Mouse (Mus musculus): Measurements from ENCODE around the gene Hoxa4. TPM values are rescaled to one million over a fixed set of nuclear protein-coding genes. Genes with fewer than 3 reads are reported as not detected.

Gene Hoxa4
- polyA plus RNA-seq, 1 experiment from 2014 or later = 1.6 TPM

DNA sequence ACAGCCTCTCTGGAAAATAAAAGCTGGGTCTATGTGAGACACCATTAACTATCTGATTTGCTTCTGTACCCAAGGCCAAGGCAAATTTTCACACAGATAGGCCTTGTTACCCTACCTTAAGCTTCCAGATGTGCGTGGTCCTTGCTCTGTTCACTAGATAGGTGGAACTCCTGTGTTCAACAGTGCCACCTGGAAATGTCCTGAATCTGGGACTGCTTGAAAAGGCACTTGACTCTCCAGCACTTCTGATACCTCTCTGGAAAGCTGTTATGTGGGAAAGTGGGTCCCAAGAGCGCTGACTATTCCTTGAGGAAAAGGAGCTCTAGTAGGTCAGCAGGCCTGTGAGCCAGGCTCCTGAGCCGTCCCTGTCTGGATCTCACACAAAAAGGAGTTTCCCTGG, 45.3 kb upstream of the Hoxa4 start:
- H3K4me3 ChIP-seq (ENCODE audit: low read depth, low read length) = peak overlapping the region; percentile 57
- H3K9ac ChIP-seq (replicated peaks; ENCODE audit: low read depth, low read length) = peak overlapping the region; percentile 62; the same call in 1 of the 2 replicates
- 14% methylated on average over 3 of the region's 3 CpGs for WGBS

GRCm38 (mm10) chr6:52235866-52236265, 44.3 kb upstream of the Hoxa4 start:
- no peaks in the 10 kb centered on the region for H3K27me3 ChIP-seq (ENCODE audit: control insufficient read depth, insufficient read depth, low read length)

More for the DNA sequence above, 45.3 kb upstream of the Hoxa4 start:
- Histone ChIP-seq H3K4me1 (ENCODE audit: control insufficient read depth, insufficient read depth, low read length) (peaks cover 3% of the 10 kb centered on the region; the same call in 1 of the 2 replicates), H3K4me2 (ENCODE audit: low read depth, low read length) (peak overlapping the region; percentile 90), H3K36me3 (ENCODE audit: control insufficient read depth, insufficient read depth, low read length) (no peaks in the 10 kb centered on the region), H3K27ac (ENCODE audit: low read depth, low read length) (peak overlapping the region; percentile 36; the same call in 1 of the 2 replicates), H3K27me3 (ENCODE audit: control insufficient read depth, insufficient read depth, low read length) (peaks cover 4% of the 10 kb centered on the region; the same call in 1 of the 2 replicates), H3K9me3 (ENCODE audit: control insufficient read depth, low read length) (no peaks in the 10 kb centered on the region)
- no peak for ATAC-seq (ENCODE audit: low read depth)

DNA sequence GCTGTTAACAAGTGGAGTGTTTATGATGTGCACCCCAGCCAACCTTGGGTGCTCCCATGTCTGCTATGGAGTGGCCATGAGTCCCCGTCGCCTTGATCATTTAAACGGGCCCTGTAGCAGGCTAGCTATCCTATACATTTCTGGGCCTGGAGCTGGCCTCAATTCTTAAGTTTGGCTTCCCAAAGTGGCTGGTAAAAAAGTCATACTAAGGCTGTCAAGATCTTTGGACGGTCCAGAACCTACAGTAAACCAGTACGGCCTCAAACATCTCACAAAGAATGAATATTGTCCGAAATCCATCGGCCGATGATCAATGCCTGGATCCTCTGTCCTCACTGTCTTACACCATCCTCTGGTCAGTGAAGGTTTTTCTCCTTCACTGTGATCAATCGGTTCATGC, 43.7 kb upstream of the Hoxa4 start:
- peak; percentile 7 for ATAC-seq (ENCODE audit: low read depth)
- Histone ChIP-seq H3K27me3 (ENCODE audit: control insufficient read depth, insufficient read depth, low read length) (no peaks in the 10 kb centered on the region), H3K4me3 (ENCODE audit: low read depth, low read length) (peak overlapping the region; percentile 57), H3K27ac (ENCODE audit: low read depth, low read length) (peak overlapping the region; percentile 57), H3K4me1 (ENCODE audit: control insufficient read depth, insufficient read depth, low read length) (peaks cover 3% of the 10 kb centered on the region; the same call in 1 of the 2 replicates), H3K9me3 (ENCODE audit: control insufficient read depth, low read length) (no peaks in the 10 kb centered on the region), H3K36me3 (ENCODE audit: control insufficient read depth, insufficient read depth, low read length) (no peaks in the 10 kb centered on the region), H3K4me2 (ENCODE audit: low read depth, low read length) (peak overlapping the region; percentile 90), H3K9ac (replicated peaks; ENCODE audit: low read depth, low read length) (peak overlapping the region; percentile 92; the same call in 1 of the 2 replicates)
- 26% methylated on average over 9 of the region's 9 CpGs for WGBS

More at GRCm38 (mm10) chr6:52235866-52236265, 44.3 kb upstream of the Hoxa4 start:
- Histone ChIP-seq H3K9me3 (ENCODE audit: control insufficient read depth, low read length) (no peaks in the 10 kb centered on the region), H3K27ac (ENCODE audit: low read depth, low read length) (0 out of 2 replicates have a peak overlapping the region, but pooled peaks have one; percentile 36), H3K4me3 (ENCODE audit: low read depth, low read length) (peak overlapping the region; percentile 57), H3K4me2 (ENCODE audit: low read depth, low read length) (peak overlapping the region; percentile 90), H3K9ac (replicated peaks; ENCODE audit: low read depth, low read length) (peak overlapping the region; percentile 92; the same call in 1 of the 2 replicates), H3K36me3 (ENCODE audit: control insufficient read depth, insufficient read depth, low read length) (no peaks in the 10 kb centered on the region), H3K4me1 (ENCODE audit: control insufficient read depth, insufficient read depth, low read length) (peaks cover 3% of the 10 kb centered on the region; the same call in 1 of the 2 replicates)
- 30% methylated on average over 6 of the region's 6 CpGs for WGBS
- ATAC-seq (ENCODE audit: low read depth) = no peak

DNA sequence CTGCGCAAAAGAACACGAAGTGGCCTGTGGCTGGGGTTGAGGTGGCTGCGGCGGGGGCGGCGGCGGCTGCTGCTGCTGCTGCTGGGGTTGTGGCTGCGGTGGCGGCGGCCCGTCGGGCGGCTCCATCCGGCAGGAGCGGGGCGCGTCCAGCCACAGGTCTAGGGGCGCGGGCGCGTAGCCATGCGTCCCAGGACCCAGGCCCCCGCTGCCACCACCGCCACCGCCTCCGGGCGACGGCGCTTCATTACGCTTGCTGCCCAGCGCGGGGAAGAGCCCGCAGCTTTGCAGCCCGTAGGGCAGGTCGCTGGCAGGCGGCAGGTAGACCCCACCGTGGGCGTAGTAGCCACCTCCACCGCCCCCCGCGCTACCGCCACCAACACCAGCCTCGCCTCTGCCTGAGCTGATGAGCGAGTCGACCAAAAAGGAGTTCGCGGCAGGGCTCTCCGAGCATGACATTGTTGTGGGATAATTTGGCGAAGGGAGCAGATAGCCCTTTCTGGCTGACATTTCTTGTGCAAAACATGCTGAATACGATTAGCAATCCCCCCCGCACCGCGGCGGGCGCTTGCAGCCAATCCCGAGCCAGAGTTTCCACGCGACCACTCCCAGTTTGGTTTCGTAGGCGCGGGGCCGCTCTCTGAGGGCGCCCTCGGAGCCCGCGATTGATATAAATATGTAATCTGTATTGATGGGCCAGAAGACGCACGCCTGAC, 43.0 kb upstream of the Hoxa4 start:
- peak; percentile 75 for ATAC-seq (ENCODE audit: low read depth)
- Histone ChIP-seq H3K4me3 (ENCODE audit: low read depth, low read length) (peak overlapping the region; percentile 57), H3K9ac (replicated peaks; ENCODE audit: low read depth, low read length) (peak overlapping the region; percentile 92), H3K27ac (ENCODE audit: low read depth, low read length) (peak overlapping the region; percentile 94), H3K36me3 (ENCODE audit: control insufficient read depth, insufficient read depth, low read length) (no peaks in the 10 kb centered on the region), H3K9me3 (ENCODE audit: control insufficient read depth, low read length) (no peaks in the 10 kb centered on the region), H3K27me3 (ENCODE audit: control insufficient read depth, insufficient read depth, low read length) (no peaks in the 10 kb centered on the region), H3K4me2 (ENCODE audit: low read depth, low read length) (peak overlapping the region; percentile 90), H3K4me1 (ENCODE audit: control insufficient read depth, insufficient read depth, low read length) (peaks cover 3% of the 10 kb centered on the region; the same call in 1 of the 2 replicates)
- WGBS = under 1% methylated on average over 62 of the region's 68 CpGs

GRCm38 (mm10) chr6:52233546-52234427, 42.2 kb upstream of the Hoxa4 start:
- H3K4me3 ChIP-seq (ENCODE audit: low read depth, low read length) = peak overlapping the region; percentile 57
- WGBS = under 1% methylated on average over 64 of the region's 70 CpGs

GRCm38 (mm10) chr6:52232984-52233545, 41.5 kb upstream of the Hoxa4 start:
- Histone ChIP-seq H3K4me2 (ENCODE audit: low read depth, low read length) (peak overlapping the region; percentile 90), H3K4me3 (ENCODE audit: low read depth, low read length) (peak overlapping the region; percentile 57), H3K9me3 (ENCODE audit: control insufficient read depth, low read length) (no peaks in the 10 kb centered on the region), H3K9ac (replicated peaks; ENCODE audit: low read depth, low read length) (peak overlapping the region; percentile 92), H3K4me1 (ENCODE audit: control insufficient read depth, insufficient read depth, low read length) (peaks cover 9% of the 10 kb centered on the region), H3K36me3 (ENCODE audit: control insufficient read depth, insufficient read depth, low read length) (no peaks in the 10 kb centered on the region), H3K27ac (ENCODE audit: low read depth, low read length) (peak overlapping the region; percentile 94), H3K27me3 (ENCODE audit: control insufficient read depth, insufficient read depth, low read length) (no peaks in the 10 kb centered on the region)
- WGBS = 2% methylated on average over 23 of the region's 23 CpGs
- ATAC-seq (ENCODE audit: low read depth) = no peak

More at GRCm38 (mm10) chr6:52233546-52234427, 42.2 kb upstream of the Hoxa4 start:
- Histone ChIP-seq H3K4me1 (ENCODE audit: control insufficient read depth, insufficient read depth, low read length) (peaks cover 4% of the 10 kb centered on the region), H3K9me3 (ENCODE audit: control insufficient read depth, low read length) (no peaks in the 10 kb centered on the region), H3K27ac (ENCODE audit: low read depth, low read length) (peak overlapping the region; percentile 94), H3K9ac (replicated peaks; ENCODE audit: low read depth, low read length) (peak overlapping the region; percentile 92), H3K36me3 (ENCODE audit: control insufficient read depth, insufficient read depth, low read length) (no peaks in the 10 kb centered on the region), H3K27me3 (ENCODE audit: control insufficient read depth, insufficient read depth, low read length) (no peaks in the 10 kb centered on the region), H3K4me2 (ENCODE audit: low read depth, low read length) (peak overlapping the region; percentile 90)
- ATAC-seq (ENCODE audit: low read depth) = peak; percentile 31; the same call in 1 of the 2 replicates

- peak overlapping the region; percentile 94 for H3K27ac ChIP-seq (ENCODE audit: low read depth, low read length)
- no peaks in the 10 kb centered on the region for H3K9me3 ChIP-seq (ENCODE audit: control insufficient read depth, low read length)
- H3K4me3 ChIP-seq (ENCODE audit: low read depth, low read length) = peak overlapping the region; percentile 57
- peaks cover 13% of the 10 kb centered on the region for H3K4me1 ChIP-seq (ENCODE audit: control insufficient read depth, insufficient read depth, low read length)
- no peak for ATAC-seq (ENCODE audit: low read depth)
- WGBS = 1% methylated on average over 18 of the region's 18 CpGs
- no peaks in the 10 kb centered on the region for H3K36me3 ChIP-seq (ENCODE audit: control insufficient read depth, insufficient read depth, low read length)
- no peaks in the 10 kb centered on the region for H3K27me3 ChIP-seq (ENCODE audit: control insufficient read depth, insufficient read depth, low read length)
- H3K4me2 ChIP-seq (ENCODE audit: low read depth, low read length) = peak overlapping the region; percentile 90
- H3K9ac ChIP-seq (replicated peaks; ENCODE audit: low read depth, low read length) = peak overlapping the region; percentile 92
These were observed 41.0 kb upstream of the Hoxa4 start for GRCm38 (mm10) chr6:52232568-52232965.

- Histone ChIP-seq H3K27ac (ENCODE audit: low read depth, low read length) (peak overlapping the region; percentile 94), H3K27me3 (ENCODE audit: control insufficient read depth, insufficient read depth, low read length) (no peaks in the 10 kb centered on the region), H3K36me3 (ENCODE audit: control insufficient read depth, insufficient read depth, low read length) (no peaks in the 10 kb centered on the region), H3K4me2 (ENCODE audit: low read depth, low read length) (peak overlapping the region; percentile 90), H3K9ac (replicated peaks; ENCODE audit: low read depth, low read length) (peak overlapping the region; percentile 92), H3K9me3 (ENCODE audit: control insufficient read depth, low read length) (no peaks in the 10 kb centered on the region), H3K4me1 (ENCODE audit: control insufficient read depth, insufficient read depth, low read length) (peaks cover 14% of the 10 kb centered on the region), H3K4me3 (ENCODE audit: low read depth, low read length) (peak overlapping the region; percentile 57)
- 2% methylated on average over 18 of the region's 18 CpGs for WGBS
- ATAC-seq (ENCODE audit: low read depth) = no peak
These were observed 40.5 kb upstream of the Hoxa4 start for GRCm38 (mm10) chr6:52231885-52232567.

All from neural tube, embryonic 14.5 days (tissue).